Mouse (Mus musculus): Measurements from ENCODE around the gene Olfr716. TPM values are rescaled to one million over a fixed set of nuclear protein-coding genes. Genes with fewer than 3 reads are reported as not detected.
"Not testable (repeated sequence)": the region's sequence is repeated elsewhere in the genome, so short reads cannot be mapped to it uniquely, and the experiment has no call there.

Olfr716 gene
- polyA plus RNA-seq (2015; fragmentation: Nextera tagmentation; extraction: Ambion mirVana): not detected in 2 replicates

GRCm38 (mm10) chr7:107138027-107138426 lies at the start of gene Olfr716:
TSS of gene Olfr716 (plus strand) at chr7:107138327.
- not testable (repeated sequence) for H3K36me3 ChIP-seq; H3K4me2 ChIP-seq; H3K4me1 ChIP-seq; H3K27me3 ChIP-seq; H3K27ac ChIP-seq; H3K9me3 ChIP-seq (replicated peaks); H3K9ac ChIP-seq; H3K4me3 ChIP-seq (replicated peaks); ATAC-seq (replicated peaks; ENCODE audit: low FRiP score)
- 75% methylated on average over 2 of the region's 2 CpGs for WGBS

GRCm38 (mm10) chr7:107092920-107093319 lies 45.2 kb upstream of the Olfr716 start, which contains the start of gene Olfr17:
TSS of gene Olfr17 (plus strand) at chr7:107093220.
- no peaks in the 10 kb centered on the region for H3K27me3 ChIP-seq
- no peaks in the 10 kb centered on the region for H3K9me3 ChIP-seq (replicated peaks)
- no peaks in the 10 kb centered on the region for H3K4me1 ChIP-seq
- H3K4me3 ChIP-seq (replicated peaks): no peak within 1 kb of the TSS
- no peak within 1 kb of the TSS for H3K4me2 ChIP-seq
- H3K9ac ChIP-seq: no peak within 1 kb of the TSS
- no peak within 1 kb of the TSS for H3K27ac ChIP-seq
- ATAC-seq (replicated peaks; ENCODE audit: low FRiP score): no peak
- H3K36me3 ChIP-seq: no peaks in the 10 kb centered on the region
- WGBS: 51% methylated on average over 1 of the region's 1 CpGs

GRCm38 (mm10) chr7:107110269-107110668 lies 27.9 kb upstream of the Olfr716 start, which contains the start of gene Olfr715b:
TSS of gene Olfr715b (minus strand) at chr7:107110369.
- H3K9me3 ChIP-seq (replicated peaks): not testable (repeated sequence)
- 87% methylated on average over 2 of the region's 2 CpGs for WGBS

GRCm38 (mm10) chr7:107130983-107131382 lies 7.1 kb upstream of the Olfr716 start, which contains the start of gene Olfr715:
TSS of gene Olfr715 (minus strand) at chr7:107131083.
- 87% methylated on average over 2 of the region's 3 CpGs for WGBS
- not testable (repeated sequence) for H3K4me1 ChIP-seq; H3K4me3 ChIP-seq (replicated peaks); H3K27ac ChIP-seq; ATAC-seq (replicated peaks; ENCODE audit: low FRiP score); H3K9me3 ChIP-seq (replicated peaks); H3K4me2 ChIP-seq; H3K9ac ChIP-seq; H3K27me3 ChIP-seq; H3K36me3 ChIP-seq

More at GRCm38 (mm10) chr7:107110269-107110668, 27.9 kb upstream of the Olfr716 start, which contains the start of gene Olfr715b:
- H3K36me3 ChIP-seq; ATAC-seq (replicated peaks; ENCODE audit: low FRiP score); H3K27me3 ChIP-seq; H3K4me2 ChIP-seq; H3K27ac ChIP-seq; H3K9ac ChIP-seq; H3K4me3 ChIP-seq (replicated peaks); H3K4me1 ChIP-seq: not testable (repeated sequence)

GRCm38 (mm10) chr7:107166690-107167089 lies 28.6 kb downstream of the Olfr716 start, which contains the start of gene Nlrp14:
TSS of gene Nlrp14 (plus strand) at chr7:107166990.
- Histone ChIP-seq H3K9me3 (replicated peaks) (no peaks in the 10 kb centered on the region), H3K4me1 (no peaks in the 10 kb centered on the region), H3K4me2 (no peak within 1 kb of the TSS), H3K27ac (no peak within 1 kb of the TSS), H3K4me3 (replicated peaks) (no peak within 1 kb of the TSS), H3K36me3 (no peaks in the 10 kb centered on the region), H3K27me3 (no peaks in the 10 kb centered on the region), H3K9ac (no peak within 1 kb of the TSS)
- ATAC-seq (replicated peaks; ENCODE audit: low FRiP score): no peak
- WGBS: 85% methylated on average over 10 of the region's 10 CpGs

- no peaks in the 10 kb centered on the region for H3K27me3 ChIP-seq
- no peak for ATAC-seq (replicated peaks; ENCODE audit: low FRiP score)
Observed at GRCm38 (mm10) chr7:107180406-107180805, 42.3 kb downstream of the Olfr716 start.

More at GRCm38 (mm10) chr7:107180406-107180805, 42.3 kb downstream of the Olfr716 start:
- WGBS: 35% methylated on average over 2 of the region's 2 CpGs
- Histone ChIP-seq H3K36me3 (no peaks in the 10 kb centered on the region), H3K4me3 (replicated peaks) (no peak overlapping the region), H3K9ac (no peak overlapping the region), H3K4me2 (no peak overlapping the region), H3K9me3 (replicated peaks) (no peaks in the 10 kb centered on the region), H3K4me1 (no peaks in the 10 kb centered on the region), H3K27ac (no peak overlapping the region)

Other genes with a start within 250 kb of the Olfr716 start
- not detected in 2 replicates for gene Olfr707, start 237.1 kb upstream of the Olfr716 start, polyA plus RNA-seq (2015; fragmentation: Nextera tagmentation; extraction: Ambion mirVana)
- gene Olfr1532-ps1, start 230.3 kb upstream of the Olfr716 start, polyA plus RNA-seq (2015; fragmentation: Nextera tagmentation; extraction: Ambion mirVana): not detected in 2 replicates
- not detected in 2 replicates for gene Olfr709-ps1, start 206.1 kb upstream of the Olfr716 start, polyA plus RNA-seq (2015; fragmentation: Nextera tagmentation; extraction: Ambion mirVana)
- gene Olfr710, start 190.0 kb upstream of the Olfr716 start, polyA plus RNA-seq (2015; fragmentation: Nextera tagmentation; extraction: Ambion mirVana): not detected in 2 replicates
- not detected in 2 replicates for gene Olfr6, start 174.4 kb upstream of the Olfr716 start, polyA plus RNA-seq (2015; fragmentation: Nextera tagmentation; extraction: Ambion mirVana)
- gene Olfr711, start 162.9 kb upstream of the Olfr716 start, polyA plus RNA-seq (2015; fragmentation: Nextera tagmentation; extraction: Ambion mirVana): not detected in 2 replicates
- not detected in 2 replicates for gene Olfr2, start 132.3 kb upstream of the Olfr716 start, polyA plus RNA-seq (2015; fragmentation: Nextera tagmentation; extraction: Ambion mirVana)
- gene Olfr713, start 107.2 kb upstream of the Olfr716 start, polyA plus RNA-seq (2015; fragmentation: Nextera tagmentation; extraction: Ambion mirVana): not detected in 2 replicates
- gene Olfr714, start 67.3 kb upstream of the Olfr716 start, polyA plus RNA-seq (2015; fragmentation: Nextera tagmentation; extraction: Ambion mirVana): not detected in 2 replicates
- not detected in 2 replicates for gene Olfr17, start 45.1 kb upstream of the Olfr716 start, polyA plus RNA-seq (2015; fragmentation: Nextera tagmentation; extraction: Ambion mirVana)
- gene Olfr715b, start 28.0 kb upstream of the Olfr716 start, polyA plus RNA-seq (2015; fragmentation: Nextera tagmentation; extraction: Ambion mirVana): not detected in 2 replicates
- gene Olfr715, start 7.2 kb upstream of the Olfr716 start, polyA plus RNA-seq (2015; fragmentation: Nextera tagmentation; extraction: Ambion mirVana): not detected in 2 replicates
- not detected in 2 replicates for gene Nlrp14, start 28.7 kb downstream of the Olfr716 start, polyA plus RNA-seq (2015; fragmentation: Nextera tagmentation; extraction: Ambion mirVana)
- not detected in 2 replicates for gene Rbmxl2, start 71.1 kb downstream of the Olfr716 start, polyA plus RNA-seq (2015; fragmentation: Nextera tagmentation; extraction: Ambion mirVana)
- 4.9 and 5.2 TPM in 2 replicates for gene Syt9, start 232.4 kb downstream of the Olfr716 start, polyA plus RNA-seq (2015; fragmentation: Nextera tagmentation; extraction: Ambion mirVana)

Measured in kidney, embryonic 15.5 days (tissue).